Mouse (Mus musculus) lung, postnatal 0 days (tissue): ENCODE results near the gene Ncoa1. TPM values are rescaled to one million over a fixed set of nuclear protein-coding genes. Genes with fewer than 3 reads are reported as not detected.

ENCODE experiments used
- ATAC-seq: fragments of 200-750 bp; cut with Nextera tagmentation; 2 replicates; pipeline ENCODE4 v1.8.0; 2017; ENCODE audit warnings: moderate library complexity
- DNase-seq: peaks from one replicate; pipeline ENCODE4 v3.0.0-alpha.2; 2016; ENCODE audit warnings: low spot score
- H3K27ac ChIP-seq: fragments of 300-500 bp; sonication (generic); 2 replicates; pipeline ENCODE4 v1.5.1; 2014; ENCODE audit warnings: antibody characterized with exemption, mild to moderate bottlenecking, low read length, mixed read lengths
- H3K27me3 ChIP-seq: fragments of 300-500 bp; sonication (generic); replicated peaks from 2 replicates; pipeline ENCODE4 v1.6.1; 2014; ENCODE audit warnings: low read length, mixed read lengths; ENCODE audit not compliant: insufficient read depth
- H3K36me3 ChIP-seq: fragments of 300-500 bp; sonication (generic); 2 replicates; pipeline ENCODE4 v1.6.1; 2014; ENCODE audit warnings: low read length, mixed read lengths; ENCODE audit not compliant: insufficient read depth
- H3K4me1 ChIP-seq: fragments of 300-500 bp; sonication (generic); 2 replicates; pipeline ENCODE4 v1.6.1; 2014; ENCODE audit warnings: antibody characterized with exemption, low read depth, low read length, mixed read lengths; ENCODE audit not compliant: insufficient read depth
- H3K4me2 ChIP-seq: fragments of 300-500 bp; sonication (generic); replicated peaks from 2 replicates; pipeline ENCODE4 v1.6.1; 2014; ENCODE audit warnings: low read depth, mild to moderate bottlenecking, low read length, moderate library complexity, mixed read lengths
- H3K4me3 ChIP-seq: fragments of 300-500 bp; sonication (generic); 2 replicates; pipeline ENCODE4 v1.5.1; 2014; ENCODE audit warnings: low read depth, low read length
- H3K9ac ChIP-seq: fragments of 300-500 bp; sonication (generic); replicated peaks from 2 replicates; pipeline ENCODE4 v1.6.1; 2014; ENCODE audit warnings: low read depth, mild to moderate bottlenecking
- H3K9me3 ChIP-seq: fragments of 300-500 bp; sonication (generic); 2 replicates; pipeline ENCODE4 v1.6.1; 2016; ENCODE audit warnings: low read length, mixed read lengths
- CTCF ChIP-seq: IDR thresholded peaks from 2 replicates; pipeline ENCODE4 v1.5.1; 2016; ENCODE audit warnings: antibody characterized with exemption, mild to moderate bottlenecking
- EP300 ChIP-seq: IDR thresholded peaks from 2 replicates; pipeline ENCODE4 v1.6.1; 2016; ENCODE audit warnings: antibody characterized with exemption, mild to moderate bottlenecking, control low read depth
- WGBS: fragments of 180-500 bp; shearing (Covaris S2); extraction: QIAGEN DNeasy Blood & Tissue Kit; methylation state at CpG from one replicate; pipeline ENCODE4 v1.1.7; 2014; 5-methylcytosine and 5-hydroxymethylcytosine counted together
- polyA plus RNA-seq: library from polyadenylated mRNA; unstranded; fragments of >200 nt; fragmentation: Nextera tagmentation; extraction: Ambion mirVana; gene quantifications from 2 replicates; pipeline ENCODE4 v1.2.1, GENCODE M21; 2015

The Ncoa1 gene
- polyA plus RNA-seq, 1 experiment from 2014 or later, result 9.6 TPM

- WGBS, result 92% methylated on average over 6 of the region's 6 CpGs
- Histone ChIP-seq H3K4me2 (no peak overlapping the region), H3K9ac (no peak overlapping the region), H3K4me3 (no peak overlapping the region), H3K36me3 (no peaks in the 10 kb centered on the region), H3K4me1 (no peaks in the 10 kb centered on the region), H3K27me3 (no peaks in the 10 kb centered on the region), H3K27ac (no peak overlapping the region), H3K9me3 (no peaks in the 10 kb centered on the region)
- DNase-seq (no peak), ATAC-seq (no peak)
- TF ChIP-seq EP300 (no peak), CTCF (no peak)
Measured at GRCm38 (mm10) chr12:4293813-4294212, 183.2 kb downstream of the Ncoa1 start.

- WGBS, result 33% methylated on average over 3 of the region's 3 CpGs
- Histone ChIP-seq H3K9ac (no peak overlapping the region), H3K4me3 (no peak overlapping the region), H3K4me2 (no peak overlapping the region), H3K27ac (peak overlapping the region; percentile 66), H3K9me3 (no peaks in the 10 kb centered on the region), H3K36me3 (no peaks in the 10 kb centered on the region), H3K4me1 (no peaks in the 10 kb centered on the region), H3K27me3 (no peaks in the 10 kb centered on the region)
- TF ChIP-seq EP300 (0 out of 2 replicates have a peak, but pooled peaks have one; percentile 27), CTCF (0 out of 2 replicates have a peak, but pooled peaks have one; percentile 9)
- ATAC-seq, result peak; percentile 97
- DNase-seq, result peak; percentile 90
Measured at GRCm38 (mm10) chr12:4285186-4285585, 191.8 kb downstream of the Ncoa1 start.

- ATAC-seq (no peak), DNase-seq (no peak)
- Histone ChIP-seq H3K4me1 (no peaks in the 10 kb centered on the region), H3K36me3 (no peaks in the 10 kb centered on the region), H3K4me2 (no peak overlapping the region), H3K4me3 (no peak overlapping the region), H3K9me3 (no peaks in the 10 kb centered on the region), H3K27me3 (no peaks in the 10 kb centered on the region), H3K9ac (no peak overlapping the region), H3K27ac (no peak overlapping the region)
- WGBS, result 84% methylated on average over 3 of the region's 3 CpGs
- TF ChIP-seq EP300, result no peak
- TF ChIP-seq CTCF, result no peak
Measured at GRCm38 (mm10) chr12:4279878-4280277, 197.1 kb downstream of the Ncoa1 start.

GRCm38 (mm10) chr12:4278978-4279755, 197.8 kb downstream of the Ncoa1 start:
- H3K9ac ChIP-seq, result no peak overlapping the region
- DNase-seq, result no peak
- no peak for TF ChIP-seq CTCF
- no peak for TF ChIP-seq EP300
- H3K9me3 ChIP-seq, result no peaks in the 10 kb centered on the region
- ATAC-seq, result no peak
- H3K4me2 ChIP-seq, result no peak overlapping the region
- H3K27me3 ChIP-seq, result no peaks in the 10 kb centered on the region
- H3K4me1 ChIP-seq, result no peaks in the 10 kb centered on the region
- WGBS, result 91% methylated on average over 3 of the region's 3 CpGs
- H3K27ac ChIP-seq, result no peak overlapping the region
- H3K36me3 ChIP-seq, result no peaks in the 10 kb centered on the region
- H3K4me3 ChIP-seq, result no peak overlapping the region

- Histone ChIP-seq H3K9me3 (no peaks in the 10 kb centered on the region), H3K4me2 (no peak overlapping the region), H3K27ac (no peak overlapping the region), H3K9ac (no peak overlapping the region), H3K36me3 (peaks cover 6% of the 10 kb centered on the region), H3K4me1 (no peaks in the 10 kb centered on the region), H3K4me3 (no peak overlapping the region), H3K27me3 (no peaks in the 10 kb centered on the region)
- 81% methylated on average over 6 of the region's 6 CpGs for WGBS
- TF ChIP-seq EP300, result no peak
- no peak for TF ChIP-seq CTCF
- no peak for ATAC-seq
- no peak for DNase-seq
Measured at GRCm38 (mm10) chr12:4271078-4271477, 205.9 kb downstream of the Ncoa1 start.

- Histone ChIP-seq H3K9me3 (no peaks in the 10 kb centered on the region), H3K9ac (no peak overlapping the region), H3K4me3 (no peak overlapping the region), H3K27me3 (no peaks in the 10 kb centered on the region), H3K27ac (no peak overlapping the region), H3K4me1 (no peaks in the 10 kb centered on the region), H3K4me2 (no peak overlapping the region), H3K36me3 (peaks cover 12% of the 10 kb centered on the region)
- DNase-seq, result no peak
- no peak for ATAC-seq
- TF ChIP-seq CTCF (no peak), EP300 (no peak)
- whole genome bisulfite sequencing, result 95% methylated on average over 4 of the region's 4 CpGs
Measured at GRCm38 (mm10) chr12:4267765-4268164, 209.2 kb downstream of the Ncoa1 start.
